Mouse (Mus musculus): ENCODE measurements around the gene Syce2. TPM values are rescaled to one million over a fixed set of nuclear protein-coding genes. Genes with fewer than 3 reads are reported as not detected.
A peak's percentile ranks its signal among the peaks of the same experiment; 100 is the strongest.

Gene Syce2
- polyA plus RNA-seq, 1 experiment = 63.0 TPM

DNA sequence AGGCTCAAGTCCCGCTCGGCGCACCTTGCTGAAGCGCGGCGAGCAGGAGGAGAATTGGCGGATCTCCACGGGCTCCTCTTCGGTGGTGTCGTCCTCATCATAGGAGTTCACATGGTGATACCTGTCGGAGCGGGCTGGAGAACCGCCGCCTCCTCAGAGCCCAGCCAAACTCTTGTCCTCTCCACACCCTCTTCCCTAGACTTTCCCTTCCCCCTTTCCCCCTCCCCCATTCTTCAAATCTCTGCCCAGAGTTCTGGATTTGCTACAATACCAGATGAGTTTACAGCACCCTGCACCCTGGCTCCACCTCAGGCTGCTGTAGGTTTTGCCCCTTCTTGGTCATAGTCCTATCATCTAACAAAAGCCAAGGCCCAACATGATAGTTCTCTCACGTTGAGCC is 46.7 kb downstream of the Syce2 start:
- H3K9me3 ChIP-seq = no peaks in the 10 kb centered on the region
- no peak for TF ChIP-seq GATA1 (IDR thresholded peaks at IDR 0.05; ENCODE audit: borderline replicate concordance, low read length)
- TF ChIP-seq FLI1 (IDR thresholded peaks at IDR 0.05; ENCODE audit: low read length) = no peak
- H3K27me3 ChIP-seq (replicated peaks) = peaks cover 30% of the 10 kb centered on the region
- no peaks in the 10 kb centered on the region for H3K36me3 ChIP-seq (replicated peaks; ENCODE audit: low read length)
- H3K4me1 ChIP-seq = peaks cover 16% of the 10 kb centered on the region
- no peak overlapping the region for H3K4me3 ChIP-seq (replicated peaks)

DNA sequence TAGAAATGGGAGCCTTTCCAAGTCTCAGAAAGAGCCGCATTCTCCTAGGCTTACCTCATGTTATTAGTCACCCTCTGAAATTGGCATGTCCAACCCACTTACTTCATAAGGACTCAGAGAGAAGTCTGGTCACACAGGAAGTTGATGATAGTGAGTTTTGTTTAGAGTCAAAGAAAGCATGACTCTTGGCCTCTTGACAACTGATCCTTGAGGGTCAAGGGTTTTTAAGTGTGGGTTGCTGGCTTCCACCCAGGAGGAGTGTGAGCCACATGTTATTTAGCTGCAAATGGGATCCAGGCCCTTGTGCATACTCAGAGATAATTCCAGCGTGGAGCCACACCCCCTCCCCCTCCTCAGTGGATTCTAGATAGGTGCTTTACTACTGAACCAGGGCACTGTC is 49.7 kb downstream of the Syce2 start:
- Histone ChIP-seq H3K36me3 (replicated peaks; ENCODE audit: low read length) (no peaks in the 10 kb centered on the region), H3K27me3 (replicated peaks) (peaks cover 38% of the 10 kb centered on the region), H3K9me3 (no peaks in the 10 kb centered on the region), H3K4me1 (peaks cover 12% of the 10 kb centered on the region), H3K4me3 (replicated peaks) (no peak overlapping the region)
- TF ChIP-seq FLI1 (IDR thresholded peaks at IDR 0.05; ENCODE audit: low read length) (no peak), GATA1 (IDR thresholded peaks at IDR 0.05; ENCODE audit: borderline replicate concordance, low read length) (no peak)

DNA sequence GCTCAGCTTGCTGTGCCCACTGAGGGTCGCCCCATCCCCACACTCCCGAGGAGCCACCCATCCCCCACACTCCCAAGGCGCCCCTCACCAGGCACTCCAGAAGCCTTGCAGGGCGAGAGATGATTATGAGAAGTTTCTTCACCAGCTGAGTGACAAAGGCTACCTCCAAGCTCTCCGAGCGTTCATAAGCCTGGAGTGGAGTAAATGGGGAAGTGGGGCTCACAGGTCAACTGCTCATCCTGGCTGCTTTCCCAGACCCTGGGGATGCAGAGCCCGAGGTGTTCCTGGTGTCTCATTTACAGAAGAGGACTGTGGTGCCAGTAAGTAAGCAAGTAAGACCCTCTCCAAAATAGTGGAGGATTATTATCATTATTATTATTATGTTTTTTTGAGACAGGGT is 53.6 kb downstream of the Syce2 start:
- H3K36me3 ChIP-seq (replicated peaks; ENCODE audit: low read length) = no peaks in the 10 kb centered on the region
- H3K27me3 ChIP-seq (replicated peaks) = peaks cover 50% of the 10 kb centered on the region
- TF ChIP-seq FLI1 (IDR thresholded peaks at IDR 0.05; ENCODE audit: low read length) (no peak), GATA1 (IDR thresholded peaks at IDR 0.05; ENCODE audit: borderline replicate concordance, low read length) (no peak)
- H3K4me3 ChIP-seq (replicated peaks) = no peak overlapping the region
- H3K9me3 ChIP-seq = no peaks in the 10 kb centered on the region
- H3K4me1 ChIP-seq = peaks cover 32% of the 10 kb centered on the region

DNA sequence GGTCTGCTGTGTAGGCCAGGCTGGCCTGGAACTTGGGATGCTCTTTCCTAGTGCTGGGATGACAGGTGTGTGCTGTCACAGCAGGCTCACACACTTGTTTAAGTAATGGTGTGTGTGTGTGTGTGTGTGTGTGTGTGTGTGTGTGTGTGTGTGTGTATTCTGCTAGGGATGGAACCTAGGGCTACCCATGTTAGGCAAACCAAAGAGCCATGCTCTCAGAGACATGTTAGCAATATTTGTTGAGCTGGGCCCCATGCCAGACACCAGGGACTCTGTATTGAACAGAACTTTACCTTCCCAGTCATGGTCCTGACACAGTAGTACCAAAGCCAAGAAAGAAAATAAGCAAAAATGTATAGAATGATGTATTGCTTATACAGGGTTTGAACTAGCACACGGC is 55.6 kb downstream of the Syce2 start:
- TF ChIP-seq GATA1 (IDR thresholded peaks at IDR 0.05; ENCODE audit: borderline replicate concordance, low read length) = no peak
- TF ChIP-seq FLI1 (IDR thresholded peaks at IDR 0.05; ENCODE audit: low read length) = no peak
- H3K4me3 ChIP-seq (replicated peaks) = no peak overlapping the region
- H3K9me3 ChIP-seq = no peaks in the 10 kb centered on the region
- H3K27me3 ChIP-seq (replicated peaks) = peaks cover 63% of the 10 kb centered on the region
- H3K36me3 ChIP-seq (replicated peaks; ENCODE audit: low read length) = no peaks in the 10 kb centered on the region
- H3K4me1 ChIP-seq = peaks cover 21% of the 10 kb centered on the region

DNA sequence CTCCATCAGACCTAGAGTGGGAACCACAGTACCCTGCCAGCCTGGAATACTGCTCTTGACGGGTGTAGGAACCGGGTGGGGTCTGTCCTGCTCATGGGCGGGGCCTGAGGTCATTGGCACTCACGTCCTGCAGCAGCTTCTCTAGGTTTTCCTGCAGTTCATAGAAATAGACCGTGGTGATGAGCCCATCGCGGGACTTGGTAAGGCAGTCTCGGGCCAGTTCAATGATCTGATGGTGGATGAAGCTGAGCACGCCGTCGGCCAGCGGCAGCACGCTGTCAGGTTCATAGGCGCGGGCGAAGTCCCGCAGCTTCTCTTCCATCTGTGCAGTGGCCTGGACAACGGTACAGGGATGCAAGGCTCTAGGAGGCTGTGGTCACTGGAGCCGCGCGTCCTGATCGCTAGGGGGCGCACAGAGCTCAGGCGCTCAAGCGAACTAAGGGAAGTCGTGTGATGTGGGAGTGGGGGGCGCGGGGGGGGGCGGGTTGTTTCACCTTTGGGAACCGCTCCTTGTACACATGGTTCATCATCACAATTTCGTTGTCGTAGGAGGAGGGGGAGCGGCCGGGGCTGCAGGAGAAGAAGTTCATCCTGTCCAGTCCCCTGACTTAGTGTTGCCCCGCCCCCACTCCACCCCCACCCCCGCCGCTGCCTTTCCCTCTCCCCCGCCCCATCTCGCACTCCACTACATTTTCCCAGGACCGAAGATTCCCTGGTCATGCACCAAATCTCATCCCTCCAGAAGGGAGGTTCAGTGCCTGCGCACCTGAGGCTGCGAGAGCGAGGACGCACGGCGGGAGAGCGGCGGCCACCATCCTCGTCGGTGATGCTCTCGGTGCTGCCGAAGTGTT is 56.8 kb downstream of the Syce2 start:
- H3K9me3 ChIP-seq = no peaks in the 10 kb centered on the region
- H3K36me3 ChIP-seq (replicated peaks; ENCODE audit: low read length) = no peaks in the 10 kb centered on the region
- peaks cover 69% of the 10 kb centered on the region for H3K27me3 ChIP-seq (replicated peaks)
- TF ChIP-seq FLI1 (IDR thresholded peaks at IDR 0.05; ENCODE audit: low read length) (no peak), GATA1 (IDR thresholded peaks at IDR 0.05; ENCODE audit: borderline replicate concordance, low read length) (no peak)
- peaks cover 21% of the 10 kb centered on the region for H3K4me1 ChIP-seq
- peak overlapping the region; percentile 57 for H3K4me3 ChIP-seq (replicated peaks)

DNA sequence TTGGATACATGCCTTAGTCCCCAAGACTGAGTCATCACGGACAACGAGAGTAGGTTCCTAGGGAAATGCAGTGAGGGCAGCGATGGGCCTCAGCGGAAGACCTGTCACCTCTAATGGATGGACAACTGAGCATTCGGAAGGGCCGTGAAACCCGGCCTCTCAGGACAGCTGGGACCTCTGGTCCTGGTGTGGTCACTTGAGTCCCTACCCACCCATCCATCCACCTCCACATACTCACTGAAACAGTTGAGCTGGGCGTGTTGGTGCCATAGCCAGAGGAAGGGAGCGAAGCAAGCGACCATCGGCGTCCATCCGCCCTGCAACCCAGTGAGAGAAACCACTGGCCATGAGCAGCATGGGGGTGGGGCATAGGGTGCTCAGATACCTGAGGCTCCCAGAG is 58.7 kb downstream of the Syce2 start:
- H3K4me3 ChIP-seq (replicated peaks) = no peak overlapping the region
- H3K9me3 ChIP-seq = no peaks in the 10 kb centered on the region
- TF ChIP-seq FLI1 (IDR thresholded peaks at IDR 0.05; ENCODE audit: low read length) (no peak), GATA1 (IDR thresholded peaks at IDR 0.05; ENCODE audit: borderline replicate concordance, low read length) (no peak)
- H3K36me3 ChIP-seq (replicated peaks; ENCODE audit: low read length) = no peaks in the 10 kb centered on the region
- peaks cover 75% of the 10 kb centered on the region for H3K27me3 ChIP-seq (replicated peaks)
- peaks cover 40% of the 10 kb centered on the region for H3K4me1 ChIP-seq

DNA sequence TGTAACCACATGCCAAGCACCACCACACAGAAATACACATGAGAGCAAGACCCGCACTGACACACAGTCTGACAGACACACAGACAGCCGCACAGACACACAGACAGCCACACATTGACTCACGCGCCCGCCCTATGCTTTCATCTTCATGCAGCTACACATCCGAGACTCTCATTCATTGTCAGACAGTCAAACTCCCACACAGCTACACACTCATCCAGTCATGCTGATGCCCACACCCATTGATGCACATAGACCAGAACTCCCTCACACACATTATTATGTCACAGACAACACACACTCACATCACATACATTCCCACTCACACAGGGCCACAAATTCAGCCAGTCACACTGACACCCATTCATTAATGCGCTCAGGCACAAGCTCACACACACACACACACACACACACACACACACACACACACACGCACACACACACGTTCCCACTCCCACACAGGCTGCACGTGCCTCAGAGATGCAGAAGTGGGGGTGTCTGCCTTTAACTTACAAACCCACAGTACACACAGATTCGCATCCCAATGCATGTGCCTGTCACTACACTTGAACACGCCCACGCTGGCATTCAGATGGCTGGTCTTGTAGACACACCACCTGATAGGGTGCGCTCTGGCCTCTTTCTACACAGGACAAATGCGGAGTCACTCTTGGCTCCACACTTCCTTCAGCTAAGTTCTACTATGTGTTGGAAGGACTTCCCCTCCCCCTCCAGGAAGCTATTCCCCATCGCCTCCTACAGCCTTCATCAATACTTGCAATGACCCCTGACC is 62.1 kb downstream of the Syce2 start:
- Histone ChIP-seq H3K4me1 (peaks cover 51% of the 10 kb centered on the region), H3K9me3 (no peaks in the 10 kb centered on the region), H3K27me3 (replicated peaks) (peaks cover 88% of the 10 kb centered on the region), H3K4me3 (replicated peaks) (peak overlapping the region; percentile 34), H3K36me3 (replicated peaks; ENCODE audit: low read length) (no peaks in the 10 kb centered on the region)
- TF ChIP-seq GATA1 (IDR thresholded peaks at IDR 0.05; ENCODE audit: borderline replicate concordance, low read length) = no peak
- no peak for TF ChIP-seq FLI1 (IDR thresholded peaks at IDR 0.05; ENCODE audit: low read length)

DNA sequence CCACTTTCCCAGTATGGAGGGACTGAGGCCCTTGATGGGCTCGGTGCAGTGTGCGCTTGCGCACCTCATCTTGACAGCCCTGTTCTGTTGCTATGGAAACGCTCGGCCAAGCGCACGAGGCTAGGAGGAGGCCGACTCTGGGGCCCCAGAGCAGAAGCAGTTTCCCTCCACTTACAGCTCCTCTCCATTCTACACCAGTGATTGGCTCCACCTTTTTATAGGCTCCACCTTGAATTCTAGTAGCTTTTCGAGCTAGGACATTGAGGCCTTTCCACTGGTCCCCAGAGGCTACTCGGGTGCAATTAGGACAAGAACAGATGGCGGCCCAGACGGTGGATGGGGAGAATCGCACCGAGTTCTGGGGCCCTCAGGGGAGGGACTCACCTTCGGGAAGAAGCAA is 62.9 kb downstream of the Syce2 start:
- H3K27me3 ChIP-seq (replicated peaks) = peaks cover 81% of the 10 kb centered on the region
- H3K9me3 ChIP-seq = no peaks in the 10 kb centered on the region
- no peaks in the 10 kb centered on the region for H3K36me3 ChIP-seq (replicated peaks; ENCODE audit: low read length)
- TF ChIP-seq GATA1 (IDR thresholded peaks at IDR 0.05; ENCODE audit: borderline replicate concordance, low read length) = no peak
- TF ChIP-seq FLI1 (IDR thresholded peaks at IDR 0.05; ENCODE audit: low read length) = no peak
- peaks cover 46% of the 10 kb centered on the region for H3K4me1 ChIP-seq
- H3K4me3 ChIP-seq (replicated peaks) = no peak overlapping the region

DNA sequence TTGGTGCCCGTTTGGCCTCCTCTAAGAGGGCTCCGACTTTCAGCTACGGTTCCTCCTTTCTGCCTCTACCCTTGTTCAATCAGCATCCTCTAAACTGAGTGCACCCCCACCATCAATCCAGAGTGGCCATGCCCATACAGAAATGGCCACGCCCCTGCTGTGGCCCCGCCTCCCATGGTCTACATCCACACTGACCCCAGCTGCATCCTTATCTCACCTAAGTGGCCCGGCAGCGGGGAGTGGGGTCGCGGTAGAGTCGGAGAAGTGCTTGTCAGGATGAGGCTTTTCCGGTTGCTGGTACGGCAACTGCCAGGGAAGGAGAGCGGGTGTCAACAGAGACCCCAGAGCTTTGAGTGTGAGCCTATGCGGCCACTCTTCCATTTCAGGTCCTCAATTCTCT is 63.6 kb downstream of the Syce2 start:
- H3K27me3 ChIP-seq (replicated peaks) = peaks cover 78% of the 10 kb centered on the region
- peaks cover 41% of the 10 kb centered on the region for H3K4me1 ChIP-seq

More for the DNA sequence above, 63.6 kb downstream of the Syce2 start:
- Histone ChIP-seq H3K4me3 (replicated peaks) (peak overlapping the region; percentile 47), H3K36me3 (replicated peaks; ENCODE audit: low read length) (no peaks in the 10 kb centered on the region), H3K9me3 (no peaks in the 10 kb centered on the region)
- no peak for TF ChIP-seq FLI1 (IDR thresholded peaks at IDR 0.05; ENCODE audit: low read length)
- no peak for TF ChIP-seq GATA1 (IDR thresholded peaks at IDR 0.05; ENCODE audit: borderline replicate concordance, low read length)
